Mouse (Mus musculus) erythroblast, embryonic 14.5 days (primary cell): ENCODE results near the gene Rgl1.

Source experiments
- GATA1 ChIP-seq: IDR thresholded peaks from 2 replicates; pipeline ENCODE4 v1.6.1; 2012; ENCODE audit warnings: low read length, inconsistent platforms, mixed read lengths
- TAL1 ChIP-seq: IDR thresholded peaks from 3 replicates; pipeline ENCODE4 v1.6.1; 2012; ENCODE audit warnings: low read length, inconsistent platforms, mixed read lengths

GRCm38 (mm10) chr1:152603628-152604027 lies 162.5 kb downstream of the Rgl1 start:
- no peak for TF ChIP-seq GATA1
- TF ChIP-seq TAL1, result no peak
